Mouse (Mus musculus) limb, embryonic 14.5 days (tissue): ENCODE data around the gene Frem2. TPM values are rescaled to one million over a fixed set of nuclear protein-coding genes. Genes with fewer than 3 reads are reported as not detected.

Experiments
- ATAC-seq: fragments of 200-750 bp; cut with Nextera tagmentation; 2 replicates; pipeline ENCODE4 v1.8.0; 2017; ENCODE audit warnings: low read depth, moderate number of reproducible peaks, moderate TSS enrichment; ENCODE audit not compliant: low FRiP score
- DNase-seq: peaks from one replicate; pipeline ENCODE4 v3.0.0-alpha.2; 2015; ENCODE audit warnings: low spot score
- H3K27ac ChIP-seq: fragments of 300-500 bp; sonication (generic); replicated peaks from 2 replicates; pipeline ENCODE4 v1.5.1; 2014; ENCODE audit warnings: low read depth, mild to moderate bottlenecking, low read length, moderate library complexity, mixed read lengths
- H3K27me3 ChIP-seq: fragments of 300-500 bp; sonication (generic); 2 replicates; pipeline ENCODE4 v1.6.1; 2014; ENCODE audit warnings: low read length, mixed read lengths; ENCODE audit not compliant: control insufficient read depth, insufficient read depth
- H3K36me3 ChIP-seq: fragments of 300-500 bp; sonication (generic); 2 replicates; pipeline ENCODE4 v1.6.1; 2014; ENCODE audit warnings: mild to moderate bottlenecking, low read length, moderate library complexity, mixed read lengths; ENCODE audit not compliant: control insufficient read depth, insufficient read depth
- H3K4me1 ChIP-seq: fragments of 300-500 bp; sonication (generic); 2 replicates; pipeline ENCODE4 v1.6.1; 2014; ENCODE audit warnings: antibody characterized with exemption, low read length, mixed read lengths; ENCODE audit not compliant: control insufficient read depth, insufficient read depth
- H3K4me2 ChIP-seq: fragments of 300-500 bp; sonication (generic); replicated peaks from 2 replicates; pipeline ENCODE4 v1.6.1; 2014; ENCODE audit warnings: low read depth, mild to moderate bottlenecking, low read length, moderate library complexity; ENCODE audit not compliant: severe bottlenecking
- H3K4me3 ChIP-seq: fragments of 300-500 bp; sonication (generic); replicated peaks from 2 replicates; pipeline ENCODE4 v1.5.1; 2014; ENCODE audit warnings: low read length
- H3K9ac ChIP-seq: fragments of 300-500 bp; sonication (generic); 2 replicates; pipeline ENCODE4 v1.6.1; 2014; ENCODE audit warnings: mild to moderate bottlenecking, low read depth, low read length, moderate library complexity; ENCODE audit not compliant: severe bottlenecking
- H3K9me3 ChIP-seq: fragments of 300-500 bp; sonication (generic); 2 replicates; pipeline ENCODE4 v1.6.1; 2016; ENCODE audit warnings: low read length; ENCODE audit not compliant: control insufficient read depth
- POLR2A ChIP-seq: fragments of 200-500 bp; IDR thresholded peaks from 2 replicates; pipeline ENCODE4 v1.8.0; 2012; ENCODE audit warnings: inconsistent platforms, mild to moderate bottlenecking, moderate library complexity, borderline replicate concordance; ENCODE audit not compliant: insufficient read depth, insufficient read length; ENCODE audit errors: extremely low read depth
- WGBS: fragments of 180-500 bp; shearing (Covaris S2); extraction: QIAGEN DNeasy Blood & Tissue Kit; methylation state at CpG from one replicate; pipeline ENCODE4 v1.1.7; 2014; 5-methylcytosine and 5-hydroxymethylcytosine counted together
- polyA plus RNA-seq, 2 experiments: library from polyadenylated mRNA; depleted of rRNA in 1 of 2; stranded (reverse) in 1 of 2; unstranded in 1 of 2; fragments of >200 nt; fragmentation: Nextera tagmentation in 1 of 2; extraction: Ambion mirVana in 1 of 2; gene quantifications; 2 replicates each; pipeline versions ENCODE4 v1.2.1 to v1.2.3; 2012 to 2014

The Frem2 gene
- polyA plus RNA-seq, 2 experiments = 10.9 to 15.2 TPM

DNA sequence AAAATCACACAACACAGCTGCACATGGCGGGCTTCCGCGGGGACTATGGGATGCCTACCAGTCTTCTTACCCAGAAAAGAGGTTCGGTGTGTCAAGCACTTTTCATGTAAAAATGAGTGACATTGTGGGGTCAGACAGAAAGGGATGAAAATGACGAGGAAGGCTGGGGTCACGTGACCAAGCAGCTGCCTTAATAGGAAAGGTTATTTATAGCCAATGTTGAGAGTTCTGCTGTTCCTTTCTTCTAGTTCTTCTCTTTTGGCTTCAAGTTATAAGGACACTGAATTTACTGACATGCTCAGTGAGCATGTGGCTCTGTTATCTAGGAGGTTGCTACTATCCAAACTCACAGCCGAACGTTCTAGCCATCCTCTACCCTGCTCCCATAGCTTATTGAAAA is 73.9 kb downstream of the Frem2 start:
- Histone ChIP-seq H3K4me1 (no peaks in the 10 kb centered on the region), H3K27me3 (no peaks in the 10 kb centered on the region), H3K9ac (no peak overlapping the region), H3K4me2 (no peak overlapping the region), H3K36me3 (no peaks in the 10 kb centered on the region), H3K9me3 (no peaks in the 10 kb centered on the region), H3K4me3 (no peak overlapping the region), H3K27ac (no peak overlapping the region)
- no peak for TF ChIP-seq POLR2A
- ATAC-seq = no peak
- DNase-seq = no peak
- WGBS = 88% methylated on average over 8 of the region's 8 CpGs

DNA sequence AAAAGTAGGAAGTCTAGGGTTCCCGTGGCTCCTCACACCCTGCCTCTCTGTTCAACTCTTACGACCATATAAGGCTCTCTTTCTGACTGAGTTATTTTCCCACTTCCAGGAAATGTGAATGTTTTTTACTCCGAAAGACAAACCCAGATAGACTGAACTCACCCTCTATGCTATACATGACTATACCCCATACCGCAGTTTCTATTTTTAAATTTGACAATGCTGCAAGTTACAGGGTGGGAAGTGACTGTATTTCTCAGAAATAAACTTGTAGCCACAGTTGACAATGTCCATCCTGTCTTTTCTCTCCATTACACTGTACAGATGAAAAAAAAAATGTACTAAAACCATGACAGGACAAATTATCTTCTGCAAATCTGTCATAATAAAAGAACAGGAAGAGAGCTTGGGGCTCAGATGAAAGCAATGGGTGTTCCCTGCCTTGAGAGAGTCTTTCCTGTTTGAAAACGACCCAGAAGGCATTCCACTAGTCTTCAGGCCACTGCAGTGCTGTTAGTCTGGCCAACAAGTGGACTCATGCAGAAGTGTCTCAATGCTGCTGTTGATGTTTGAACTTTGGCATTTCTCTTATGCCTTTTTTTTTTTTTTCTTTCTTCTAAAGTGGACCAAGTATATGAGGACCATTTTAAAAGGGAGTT is 76.4 kb downstream of the Frem2 start:
- no peak for TF ChIP-seq POLR2A
- H3K36me3 ChIP-seq = no peaks in the 10 kb centered on the region
- WGBS = 59% methylated on average over 5 of the region's 5 CpGs
- no peak overlapping the region for H3K4me3 ChIP-seq
- no peak overlapping the region for H3K9ac ChIP-seq
- ATAC-seq = no peak
- no peak overlapping the region for H3K4me2 ChIP-seq
- H3K27ac ChIP-seq = no peak overlapping the region
- H3K4me1 ChIP-seq = no peaks in the 10 kb centered on the region
- no peaks in the 10 kb centered on the region for H3K27me3 ChIP-seq
- H3K9me3 ChIP-seq = no peaks in the 10 kb centered on the region
- no peak for DNase-seq

DNA sequence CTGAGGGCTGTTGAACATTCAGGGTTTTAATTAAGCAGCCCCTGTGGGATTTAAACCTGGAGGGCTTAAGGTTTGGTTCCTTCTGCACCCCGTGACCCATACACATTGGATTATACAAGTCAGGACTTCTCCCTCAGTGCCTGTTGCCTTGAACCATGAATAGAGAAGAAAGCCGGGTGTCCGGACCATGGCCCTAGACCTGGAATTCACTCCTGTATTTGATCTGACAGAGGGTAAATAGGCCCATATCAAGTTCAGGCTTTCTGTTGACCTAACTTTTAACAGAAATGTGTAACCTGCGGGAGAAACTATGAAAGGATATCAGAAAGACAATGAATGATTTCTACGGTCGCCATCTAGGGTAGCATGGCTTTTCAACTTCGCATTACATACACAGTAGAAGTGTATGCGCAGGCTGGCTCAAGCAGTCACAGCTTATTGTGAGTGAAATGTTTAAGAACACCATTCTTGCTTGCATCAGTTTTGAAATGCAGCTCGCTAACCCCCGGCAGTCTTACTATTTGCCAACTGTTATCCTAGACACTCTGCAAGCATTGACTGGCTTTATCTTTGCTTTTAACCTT is 77.9 kb downstream of the Frem2 start:
- H3K4me2 ChIP-seq = no peak overlapping the region

DNA sequence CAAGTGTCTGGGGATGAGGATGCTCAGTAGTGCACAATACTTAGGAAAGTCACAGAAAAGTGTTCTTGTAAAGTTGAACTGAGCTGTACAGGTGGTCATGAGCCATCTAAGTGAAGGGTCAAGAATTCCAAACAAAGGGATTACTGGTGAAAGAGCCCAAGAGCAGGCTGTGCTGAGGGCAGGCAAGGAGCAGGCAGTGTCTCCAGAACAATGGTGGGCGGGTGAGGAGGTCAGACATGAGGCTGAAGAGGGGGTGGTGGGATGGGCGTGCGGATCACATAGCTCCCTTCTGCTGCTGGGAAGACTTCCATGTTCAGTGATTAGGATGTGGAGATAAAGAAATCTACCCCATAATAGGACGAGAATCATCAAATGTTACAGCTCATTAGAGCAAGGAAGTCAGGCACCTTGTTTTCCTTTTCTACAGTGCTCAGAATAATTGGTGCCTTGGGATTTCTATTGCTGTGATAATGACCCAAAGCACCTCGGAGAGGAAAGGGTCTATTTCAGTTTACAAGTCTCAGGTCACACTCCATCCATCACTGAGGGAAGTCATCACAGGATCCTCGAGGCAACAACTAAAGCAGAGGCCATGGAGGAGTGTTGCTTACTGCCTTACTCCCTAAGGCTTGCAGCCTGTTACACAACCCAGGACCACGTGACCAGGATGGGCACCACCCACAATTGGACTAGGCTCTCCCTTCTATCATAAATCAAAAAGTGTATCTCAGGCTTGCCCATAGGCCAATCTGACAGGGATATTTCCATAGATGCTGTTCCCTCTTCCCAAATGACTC is 80.6 kb downstream of the Frem2 start:
- no peak overlapping the region for H3K4me3 ChIP-seq
- H3K27me3 ChIP-seq = no peaks in the 10 kb centered on the region
- TF ChIP-seq POLR2A = no peak
- no peak for DNase-seq
- ATAC-seq = no peak
- H3K9ac ChIP-seq = no peak overlapping the region
- WGBS = 37% methylated on average over 7 of the region's 7 CpGs
- no peaks in the 10 kb centered on the region for H3K36me3 ChIP-seq
- H3K4me2 ChIP-seq = no peak overlapping the region
- H3K27ac ChIP-seq = no peak overlapping the region
- H3K4me1 ChIP-seq = no peaks in the 10 kb centered on the region
- H3K9me3 ChIP-seq = no peaks in the 10 kb centered on the region

More for the DNA sequence above, 77.9 kb downstream of the Frem2 start:
- Histone ChIP-seq H3K4me3 (no peak overlapping the region), H3K4me1 (no peaks in the 10 kb centered on the region), H3K9ac (no peak overlapping the region), H3K36me3 (no peaks in the 10 kb centered on the region), H3K27ac (no peak overlapping the region), H3K27me3 (no peaks in the 10 kb centered on the region), H3K9me3 (no peaks in the 10 kb centered on the region)
- ATAC-seq = no peak
- 89% methylated on average over 10 of the region's 10 CpGs for WGBS
- no peak for DNase-seq
- TF ChIP-seq POLR2A = no peak

DNA sequence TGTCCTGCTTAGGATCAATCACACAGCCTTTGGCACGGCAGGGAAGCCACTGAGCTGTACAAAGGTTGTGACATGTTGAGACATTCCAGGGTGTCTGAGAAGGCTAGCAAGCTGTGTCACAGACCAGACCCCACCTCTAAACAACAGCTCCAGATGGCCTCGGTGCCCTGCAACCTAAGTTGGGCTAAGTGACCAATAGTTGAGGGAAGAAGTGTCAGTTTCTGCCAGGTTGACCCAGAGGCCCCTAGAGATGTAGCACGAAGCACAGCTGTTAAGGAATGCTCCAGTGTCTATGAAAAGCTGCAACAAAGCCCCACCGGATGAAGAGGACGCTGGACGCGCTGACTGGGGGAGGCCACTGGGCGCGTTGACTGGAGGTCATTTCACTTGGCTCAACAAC is 83.0 kb downstream of the Frem2 start:
- no peaks in the 10 kb centered on the region for H3K36me3 ChIP-seq
- ATAC-seq (no peak), DNase-seq (no peak)
- no peak for TF ChIP-seq POLR2A
- no peak overlapping the region for H3K9ac ChIP-seq
- 57% methylated on average over 9 of the region's 9 CpGs for WGBS
- H3K4me2 ChIP-seq = no peak overlapping the region
- no peaks in the 10 kb centered on the region for H3K9me3 ChIP-seq
- no peaks in the 10 kb centered on the region for H3K27me3 ChIP-seq
- no peak overlapping the region for H3K27ac ChIP-seq
- H3K4me1 ChIP-seq = no peaks in the 10 kb centered on the region
- H3K4me3 ChIP-seq = no peak overlapping the region
